Comparison of ENCODE assay signal across 22 mouse cellular contexts in the genomic region with DNA sequence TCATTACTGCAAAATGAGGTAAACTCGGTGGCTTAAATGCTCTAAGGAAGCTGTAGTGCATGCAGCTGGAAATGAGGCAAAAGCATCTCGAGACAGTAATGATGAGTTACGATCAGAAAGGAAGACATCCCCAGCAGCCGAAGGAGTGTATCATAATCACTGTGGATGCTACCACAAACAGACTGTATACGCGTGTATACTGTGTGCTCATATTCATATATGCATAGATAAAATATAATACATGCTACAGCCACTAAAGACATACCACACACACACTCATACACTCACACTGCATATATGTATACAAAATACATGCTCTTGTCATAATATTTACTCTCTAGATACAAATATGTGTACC. TPM values are rescaled to one million over a fixed set of nuclear protein-coding genes. Genes with fewer than 3 reads are reported as not detected.
A peak's percentile ranks its signal among the peaks of the same experiment; 100 is the strongest.
DNase-seq lines count a peak whose midpoint lies in the region; ATAC-seq lines count a peak whose summit lies in the region.
"Had no signal": no experiment of that assay in that cellular context is flagged by ENCODE, and none has a peak within 500 bp of the region (broad histone marks: within the 10 kb centered on the region; RNA-seq: fewer than 3 reads in every experiment).

No protein-coding gene starts in this region.

- H3K4me2 ChIP-seq in embryonic facial prominence, embryonic 14.5 days (ENCODE audit: low read depth, low read length), result no peak overlapping the region
- peak overlapping the region; percentile 10; the same call in 1 of the 2 replicates for H3K4me2 ChIP-seq in midbrain, embryonic 12.5 days (replicated peaks)
- H3K4me2 ChIP-seq in hindbrain, embryonic 15.5 days, result peak overlapping the region; percentile 40
- H3K4me2 ChIP-seq in neural tube, embryonic 13.5 days, result peak overlapping the region; percentile 17
- H3K4me2 ChIP-seq: heart, embryonic 15.5 days; kidney, embryonic 15.5 days; limb, embryonic 15.5 days had no signal

- no peaks in the 10 kb centered on the region for H3K27me3 ChIP-seq in embryonic facial prominence, embryonic 14.5 days (replicated peaks; ENCODE audit: control insufficient read depth, insufficient read depth, low read length)
- no peaks in the 10 kb centered on the region for H3K27me3 ChIP-seq in embryonic facial prominence, embryonic 10.5 days (replicated peaks; ENCODE audit: low read depth, poor library complexity, severe bottlenecking)
- no peaks in the 10 kb centered on the region for H3K27me3 ChIP-seq in midbrain, embryonic 12.5 days
- no peaks in the 10 kb centered on the region for H3K27me3 ChIP-seq in midbrain, embryonic 10.5 days (ENCODE audit: low read depth, poor library complexity, severe bottlenecking)
- no peaks in the 10 kb centered on the region for H3K27me3 ChIP-seq in hindbrain, embryonic 15.5 days
- H3K27me3 ChIP-seq in neural tube, embryonic 13.5 days, result no peaks in the 10 kb centered on the region
- H3K27me3 ChIP-seq: heart, embryonic 15.5 days; kidney, embryonic 15.5 days; limb, embryonic 15.5 days had no signal

- H3K36me3 ChIP-seq in embryonic facial prominence, embryonic 14.5 days (ENCODE audit: control insufficient read depth, insufficient read depth, low read length), result no peaks in the 10 kb centered on the region
- no peaks in the 10 kb centered on the region for H3K36me3 ChIP-seq in embryonic facial prominence, embryonic 10.5 days (replicated peaks)
- no peaks in the 10 kb centered on the region for H3K36me3 ChIP-seq in midbrain, embryonic 12.5 days
- no peaks in the 10 kb centered on the region for H3K36me3 ChIP-seq in midbrain, embryonic 10.5 days
- H3K36me3 ChIP-seq in hindbrain, embryonic 15.5 days, result no peaks in the 10 kb centered on the region
- no peaks in the 10 kb centered on the region for H3K36me3 ChIP-seq in neural tube, embryonic 13.5 days
- H3K36me3 ChIP-seq: G1E; heart, embryonic 15.5 days; kidney, embryonic 15.5 days; limb, embryonic 15.5 days had no signal

- no peak overlapping the region for H3K4me3 ChIP-seq in embryonic facial prominence, embryonic 14.5 days (ENCODE audit: low read depth, low read length)
- no peak overlapping the region for H3K4me3 ChIP-seq in embryonic facial prominence, embryonic 10.5 days
- H3K4me3 ChIP-seq in midbrain, embryonic 12.5 days, result no peak overlapping the region
- H3K4me3 ChIP-seq in midbrain, embryonic 10.5 days, result no peak overlapping the region
- H3K4me3 ChIP-seq in hindbrain, embryonic 15.5 days, result no peak overlapping the region
- H3K4me3 ChIP-seq in neural tube, embryonic 13.5 days, result no peak overlapping the region
- H3K4me3 ChIP-seq: heart, adult 2 months; heart, embryonic 15.5 days; kidney, embryonic 15.5 days; layer of hippocampus, adult 2 months; limb, embryonic 15.5 days had no signal

- DNase-seq in embryonic facial prominence, embryonic 14.5 days (ENCODE audit: low spot score), result no peak
- DNase-seq in embryonic facial prominence, embryonic 10.5 days (ENCODE audit: low spot score), result no peak
- DNase-seq in midbrain, embryonic 10.5 days (ENCODE audit: low spot score), result no peak
- DNase-seq in urinary bladder, postnatal 25 days (ENCODE audit: low spot score), result no peak
- DNase-seq: cerebellum, adult 9-10 months; liver, postnatal 0 days had no signal

- H3K9me3 ChIP-seq in embryonic facial prominence, embryonic 14.5 days (ENCODE audit: control insufficient read depth, low read length), result no peaks in the 10 kb centered on the region
- no peaks in the 10 kb centered on the region for H3K9me3 ChIP-seq in embryonic facial prominence, embryonic 10.5 days
- H3K9me3 ChIP-seq in midbrain, embryonic 12.5 days, result no peaks in the 10 kb centered on the region
- no peaks in the 10 kb centered on the region for H3K9me3 ChIP-seq in midbrain, embryonic 10.5 days (replicated peaks)
- H3K9me3 ChIP-seq in hindbrain, embryonic 15.5 days, result no peaks in the 10 kb centered on the region
- H3K9me3 ChIP-seq in neural tube, embryonic 13.5 days, result no peaks in the 10 kb centered on the region
- H3K9me3 ChIP-seq: G1E; heart, embryonic 15.5 days; kidney, embryonic 15.5 days; limb, embryonic 15.5 days had no signal

- no peak for ATAC-seq in embryonic facial prominence, embryonic 14.5 days (ENCODE audit: low read depth)
- no peak; the same call in 1 of the 2 replicates for ATAC-seq in midbrain, embryonic 12.5 days (ENCODE audit: low FRiP score, low read depth)
- peak; percentile 70; the same call in 1 of the 2 replicates for ATAC-seq in hindbrain, embryonic 15.5 days (ENCODE audit: low FRiP score, low read depth)
- peak; percentile 79 for ATAC-seq in neural tube, embryonic 13.5 days (ENCODE audit: low read depth)
- ATAC-seq in monocyte, adult 5-6 weeks (replicated peaks; ENCODE audit: insufficient number of reproducible peaks, low FRiP score, low TSS enrichment, poor library complexity, severe bottlenecking), result no peak
- ATAC-seq: CD4-positive, CD25-positive, alpha-beta regulatory T cell, adult 4 months; liver, postnatal 0 days had no signal

- peak overlapping the region; percentile 30; the same call in 1 of the 2 replicates for H3K9ac ChIP-seq in embryonic facial prominence, embryonic 14.5 days (ENCODE audit: low read depth, low read length)
- H3K9ac ChIP-seq in midbrain, embryonic 12.5 days (replicated peaks), result no peak overlapping the region
- H3K9ac ChIP-seq in hindbrain, embryonic 15.5 days, result no peak overlapping the region
- H3K9ac ChIP-seq in neural tube, embryonic 13.5 days, result 0 out of 2 replicates have a peak overlapping the region, but pooled peaks have one; percentile 6
- H3K9ac ChIP-seq: heart, embryonic 15.5 days; kidney, embryonic 15.5 days; limb, embryonic 15.5 days; liver, postnatal 0 days had no signal

- no peak overlapping the region for H3K27ac ChIP-seq in embryonic facial prominence, embryonic 14.5 days (replicated peaks; ENCODE audit: low read depth, low read length)
- H3K27ac ChIP-seq in embryonic facial prominence, embryonic 10.5 days (replicated peaks), result no peak overlapping the region
- H3K27ac ChIP-seq in midbrain, embryonic 12.5 days (replicated peaks), result 0 out of 2 replicates have a peak overlapping the region, but pooled peaks have one; percentile 21
- no peak overlapping the region for H3K27ac ChIP-seq in midbrain, embryonic 10.5 days (replicated peaks)
- peak overlapping the region; percentile 75 for H3K27ac ChIP-seq in hindbrain, embryonic 15.5 days (replicated peaks)
- H3K27ac ChIP-seq in neural tube, embryonic 13.5 days (replicated peaks), result peak overlapping the region; percentile 81
- H3K27ac ChIP-seq: heart, adult 2 months; heart, embryonic 15.5 days; kidney, embryonic 15.5 days; layer of hippocampus, adult 2 months had no signal

- no peaks in the 10 kb centered on the region for H3K4me1 ChIP-seq in embryonic facial prominence, embryonic 14.5 days (ENCODE audit: control insufficient read depth, insufficient read depth, low read length)
- H3K4me1 ChIP-seq in embryonic facial prominence, embryonic 10.5 days, result peaks cover 9% of the 10 kb centered on the region; the same call in 1 of the 2 replicates
- peaks cover 13% of the 10 kb centered on the region for H3K4me1 ChIP-seq in midbrain, embryonic 12.5 days
- peaks cover 13% of the 10 kb centered on the region for H3K4me1 ChIP-seq in midbrain, embryonic 10.5 days
- H3K4me1 ChIP-seq in hindbrain, embryonic 15.5 days (replicated peaks), result peaks cover 16% of the 10 kb centered on the region
- H3K4me1 ChIP-seq in neural tube, embryonic 13.5 days (replicated peaks), result peaks cover 25% of the 10 kb centered on the region
- H3K4me1 ChIP-seq: heart, embryonic 15.5 days; limb, embryonic 15.5 days had no signal

- 55% methylated on average over 6 of the region's 6 CpGs for WGBS in embryonic facial prominence, embryonic 14.5 days
- 63% methylated on average over 6 of the region's 6 CpGs for WGBS in embryonic facial prominence, embryonic 10.5 days
- 51% methylated on average over 6 of the region's 6 CpGs for WGBS in midbrain, embryonic 12.5 days
- 67% methylated on average over 6 of the region's 6 CpGs for WGBS in midbrain, embryonic 10.5 days
- 32% methylated on average over 6 of the region's 6 CpGs for WGBS in hindbrain, embryonic 15.5 days
- WGBS in neural tube, embryonic 13.5 days, result 22% methylated on average over 6 of the region's 6 CpGs

RNA-seq across cellular contexts. Expression of gene Serpine3, which starts 25.1 kb away (rescaled TPM):
- 0.42 TPM in 1 of 2 replicates, not detected in the other for polyA plus RNA-seq in embryonic facial prominence, embryonic 14.5 days (2014; fragmentation: Nextera tagmentation; extraction: Ambion mirVana)
- polyA plus RNA-seq in embryonic facial prominence, embryonic 10.5 days (2016; fragmentation: Nextera tagmentation; extraction: Ambion mirVana), result not detected in 2 replicates
- not detected in 2 replicates for polyA plus RNA-seq in midbrain, embryonic 12.5 days (2016; fragmentation: Nextera tagmentation; extraction: Ambion mirVana)
- not detected in 2 replicates for polyA plus RNA-seq in midbrain, embryonic 10.5 days (2016; fragmentation: Nextera tagmentation; extraction: Ambion mirVana)
- 0.14 TPM in 1 of 2 replicates, not detected in the other for polyA plus RNA-seq in hindbrain, embryonic 15.5 days (2015; fragmentation: Nextera tagmentation; extraction: Ambion mirVana)
- polyA plus RNA-seq in neural tube, embryonic 13.5 days (2015; fragmentation: Nextera tagmentation; extraction: Ambion mirVana), result not detected in 2 replicates
- not detected in 3 replicates for total RNA-seq in monocyte, adult 5-6 weeks (2017)
- total RNA-seq: G1E; gastrocnemius, adult 8-10 months; heart, adult 2 months; hematopoietic stem cell, adult 5-6 weeks; layer of hippocampus, adult 2 months; megakaryocyte-erythroid progenitor cell, adult 5-6 weeks; neutrophil, adult 5-6 weeks had no signal
- polyA plus RNA-seq: CD4-positive, CD25-positive, alpha-beta regulatory T cell, adult 4 months; G1E; heart, adult 2 months; heart, embryonic 15.5 days; kidney, embryonic 15.5 days; limb, embryonic 15.5 days; liver, postnatal 0 days; urinary bladder, adult 2 months had no signal

Comparison
In these comparisons a context has a peak if more than half of its experiments do, and no peak if none do; other contexts are left out.
1. H3K27ac ChIP-seq: peak in midbrain, embryonic 12.5 days (single experiment), hindbrain, embryonic 15.5 days (single experiment) and neural tube, embryonic 13.5 days (single experiment); none in embryonic facial prominence, embryonic 14.5 days (single experiment), embryonic facial prominence, embryonic 10.5 days (single experiment) and midbrain, embryonic 10.5 days (single experiment).
2. ATAC-seq: peak in hindbrain, embryonic 15.5 days (single experiment) and neural tube, embryonic 13.5 days (single experiment); none in embryonic facial prominence, embryonic 14.5 days (single experiment), midbrain, embryonic 12.5 days (single experiment) and monocyte, adult 5-6 weeks (single experiment).
3. H3K9ac ChIP-seq: peak in embryonic facial prominence, embryonic 14.5 days (single experiment) and neural tube, embryonic 13.5 days (single experiment); none in midbrain, embryonic 12.5 days (single experiment) and hindbrain, embryonic 15.5 days (single experiment).